Mouse (Mus musculus): ENCODE measurements around the gene Prkaa1. TPM values are rescaled to one million over a fixed set of nuclear protein-coding genes. Genes with fewer than 3 reads are reported as not detected.
"Not testable (repeated sequence)": the region's sequence is repeated elsewhere in the genome, so short reads cannot be mapped to it uniquely, and the experiment has no call there.

Prkaa1 gene
- polyA plus RNA-seq, 1 experiment from 2014 or later = 13.3 TPM

- ATAC-seq (no peak), DNase-seq (ENCODE audit: low spot score) (no peak)
- no peaks in the 10 kb centered on the region for H3K4me1 ChIP-seq (ENCODE audit: insufficient read depth, low read depth, low read length)
- no peak overlapping the region for H3K4me2 ChIP-seq (replicated peaks; ENCODE audit: low read depth, low read length)
- no peaks in the 10 kb centered on the region for H3K9me3 ChIP-seq (ENCODE audit: low read length)
- peaks cover 7% of the 10 kb centered on the region; the same call in 1 of the 2 replicates for H3K36me3 ChIP-seq (ENCODE audit: insufficient read depth, low read length)
- no peak overlapping the region for H3K27ac ChIP-seq (ENCODE audit: low read length)
- 73% methylated on average over 2 of the region's 2 CpGs for WGBS
- H3K27me3 ChIP-seq (replicated peaks; ENCODE audit: insufficient read depth, low read length) = no peaks in the 10 kb centered on the region
- H3K4me3 ChIP-seq (ENCODE audit: low read depth, low read length) = no peak overlapping the region
- no peak overlapping the region for H3K9ac ChIP-seq (replicated peaks; ENCODE audit: low read depth)
- no peak for TF ChIP-seq EP300 (IDR thresholded peaks at IDR 0.05)
- no peak for TF ChIP-seq CTCF (IDR thresholded peaks at IDR 0.05)
Observed at GRCm38 (mm10) chr15:5127487-5127886, 16.2 kb upstream of the Prkaa1 start.

DNA sequence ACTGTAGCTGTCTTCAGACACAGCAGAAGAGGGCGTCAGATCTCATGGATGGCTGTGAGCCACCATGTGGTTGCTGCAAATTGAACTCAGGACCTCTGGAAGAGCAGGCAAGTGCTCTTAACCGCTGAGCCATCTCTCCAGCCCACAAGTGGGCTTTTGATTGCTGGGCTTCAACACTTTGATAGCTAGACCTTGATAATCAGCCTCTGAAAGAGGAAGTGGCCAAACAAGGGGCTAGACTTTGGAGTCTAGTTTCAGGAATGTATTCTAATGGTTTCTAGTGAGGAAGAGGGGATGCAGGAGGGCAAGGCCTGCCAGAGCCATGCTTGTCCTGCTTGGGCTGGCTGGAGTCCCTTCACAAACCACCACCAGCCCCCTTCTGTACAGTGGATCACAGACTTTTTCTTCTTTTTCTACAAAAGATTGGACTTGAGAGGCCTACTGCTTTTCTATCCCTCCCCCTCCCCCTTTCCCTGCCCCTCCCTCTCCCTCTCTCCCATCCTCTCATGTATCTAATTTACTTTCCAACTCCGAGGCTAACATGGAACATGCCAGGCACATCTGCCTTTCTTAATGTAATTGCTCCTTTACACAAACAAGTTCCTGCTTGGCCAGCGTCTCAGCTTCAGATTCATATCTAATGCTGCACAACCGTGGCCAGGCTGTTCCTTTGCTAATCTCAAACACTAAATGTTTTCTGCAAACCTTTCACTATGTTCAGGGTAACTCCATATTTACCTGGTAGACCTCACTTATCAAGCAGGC is 15.3 kb upstream of the Prkaa1 start:
- Histone ChIP-seq H3K27me3 (replicated peaks; ENCODE audit: insufficient read depth, low read length) (no peaks in the 10 kb centered on the region), H3K27ac (ENCODE audit: low read length) (no peak overlapping the region), H3K9ac (replicated peaks; ENCODE audit: low read depth) (no peak overlapping the region), H3K4me2 (replicated peaks; ENCODE audit: low read depth, low read length) (no peak overlapping the region), H3K36me3 (ENCODE audit: insufficient read depth, low read length) (0 out of 2 replicates have a peak, but pooled peaks cover 3% of the 10 kb centered on the region), H3K4me3 (ENCODE audit: low read depth, low read length) (no peak overlapping the region), H3K9me3 (ENCODE audit: low read length) (no peaks in the 10 kb centered on the region), H3K4me1 (ENCODE audit: insufficient read depth, low read depth, low read length) (no peaks in the 10 kb centered on the region)
- no peak for TF ChIP-seq EP300 (IDR thresholded peaks at IDR 0.05)
- no peak for TF ChIP-seq CTCF (IDR thresholded peaks at IDR 0.05)
- WGBS = 49% methylated on average over 5 of the region's 5 CpGs
- DNase-seq (ENCODE audit: low spot score) (no peak), ATAC-seq (no peak)

DNA sequence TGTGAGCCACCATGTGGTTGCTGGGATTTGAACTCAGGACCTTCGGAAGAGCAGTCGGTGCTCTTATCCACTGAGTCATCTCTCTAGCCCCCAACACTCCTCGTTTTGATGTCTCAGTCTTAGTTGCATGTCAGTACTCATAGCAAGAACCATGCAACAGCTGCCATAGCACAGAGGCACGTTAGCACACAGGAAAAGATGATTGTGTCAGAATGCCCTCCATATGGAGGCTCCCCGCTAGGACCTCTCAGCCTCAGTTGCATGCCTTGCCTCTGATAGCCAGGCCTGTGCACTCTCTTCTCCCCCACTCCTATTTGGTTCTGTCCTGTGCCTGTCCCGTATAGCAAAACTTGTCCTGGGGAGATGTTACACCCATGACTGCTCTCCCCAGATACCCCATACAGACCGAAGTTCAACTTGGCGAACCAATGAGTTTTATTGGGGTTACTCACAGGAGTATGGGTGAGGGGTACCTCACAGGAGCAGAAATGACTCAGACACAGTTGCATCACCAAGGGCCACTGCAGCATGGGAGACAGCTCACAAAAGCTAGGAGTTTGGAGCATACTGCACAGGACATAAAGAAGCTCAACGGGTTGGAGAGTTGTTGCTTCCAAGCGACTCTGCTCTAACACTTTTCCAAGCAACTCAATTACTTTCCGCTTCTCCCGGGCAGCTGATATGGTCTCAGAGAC is 14.4 kb upstream of the Prkaa1 start:
- no peak overlapping the region for H3K4me2 ChIP-seq (replicated peaks; ENCODE audit: low read depth, low read length)
- H3K36me3 ChIP-seq (ENCODE audit: insufficient read depth, low read length) = 0 out of 2 replicates have a peak, but pooled peaks cover under 1% of the 10 kb centered on the region
- H3K27me3 ChIP-seq (replicated peaks; ENCODE audit: insufficient read depth, low read length) = no peaks in the 10 kb centered on the region
- no peak overlapping the region for H3K9ac ChIP-seq (replicated peaks; ENCODE audit: low read depth)
- DNase-seq (ENCODE audit: low spot score) = no peak
- WGBS = 87% methylated on average over 12 of the region's 12 CpGs
- no peaks in the 10 kb centered on the region for H3K4me1 ChIP-seq (ENCODE audit: insufficient read depth, low read depth, low read length)
- no peak for TF ChIP-seq EP300 (IDR thresholded peaks at IDR 0.05)
- no peak for TF ChIP-seq CTCF (IDR thresholded peaks at IDR 0.05)
- no peak overlapping the region for H3K4me3 ChIP-seq (ENCODE audit: low read depth, low read length)
- ATAC-seq = no peak
- no peaks in the 10 kb centered on the region for H3K9me3 ChIP-seq (ENCODE audit: low read length)
- H3K27ac ChIP-seq (ENCODE audit: low read length) = no peak overlapping the region

GRCm38 (mm10) chr15:5130887-5131668 is 12.6 kb upstream of the Prkaa1 start:
- 79% methylated on average over 14 of the region's 14 CpGs for WGBS
- H3K9ac ChIP-seq (replicated peaks; ENCODE audit: low read depth); H3K4me2 ChIP-seq (replicated peaks; ENCODE audit: low read depth, low read length); ATAC-seq; H3K4me3 ChIP-seq (ENCODE audit: low read depth, low read length); DNase-seq (ENCODE audit: low spot score); H3K36me3 ChIP-seq (ENCODE audit: insufficient read depth, low read length); H3K27me3 ChIP-seq (replicated peaks; ENCODE audit: insufficient read depth, low read length); H3K9me3 ChIP-seq (ENCODE audit: low read length); H3K4me1 ChIP-seq (ENCODE audit: insufficient read depth, low read depth, low read length); H3K27ac ChIP-seq (ENCODE audit: low read length): not testable (repeated sequence)

DNA sequence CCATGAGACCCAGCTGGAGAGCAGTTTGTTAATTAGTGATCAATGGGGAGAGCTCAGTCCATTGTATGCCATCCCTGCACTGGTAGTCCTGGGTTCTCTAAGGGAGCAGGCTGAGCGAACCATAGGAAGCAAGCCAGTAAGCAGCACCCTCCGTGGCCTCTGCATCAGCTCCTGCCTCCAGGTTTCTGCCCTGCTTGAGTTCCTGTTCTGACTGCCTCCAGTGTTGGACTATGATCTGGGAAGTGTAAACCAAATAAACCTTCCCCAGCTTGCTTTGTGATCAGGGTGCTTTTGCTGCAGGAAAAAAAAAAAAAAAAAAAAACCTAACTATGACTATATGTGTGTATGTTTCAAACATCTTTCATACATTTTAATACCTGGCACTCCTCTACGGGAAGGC is 10.4 kb upstream of the Prkaa1 start:
- WGBS = 74% methylated on average over 3 of the region's 3 CpGs
- ATAC-seq = no peak
- DNase-seq (ENCODE audit: low spot score) = no peak

DNA sequence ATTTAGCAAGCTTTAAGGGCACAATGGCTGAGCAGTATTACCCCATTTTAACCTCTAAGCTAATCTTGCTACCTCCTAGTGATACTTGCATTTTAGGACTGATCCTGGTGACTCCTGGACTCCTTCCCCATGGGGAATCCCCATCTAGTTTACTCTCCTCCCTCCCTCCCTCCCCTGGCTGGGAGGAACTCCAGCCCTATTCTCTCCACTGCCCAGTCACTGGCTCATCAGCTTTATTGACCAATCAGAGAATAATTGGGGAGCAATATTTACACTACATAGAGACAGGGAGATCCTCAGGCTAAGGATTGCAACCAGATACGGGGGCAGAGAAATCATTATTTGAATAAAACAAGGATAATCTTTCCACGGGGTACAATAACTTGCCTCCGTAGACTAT is 9.5 kb upstream of the Prkaa1 start:
- ATAC-seq (no peak), DNase-seq (ENCODE audit: low spot score) (no peak)
- no peaks in the 10 kb centered on the region for H3K36me3 ChIP-seq (ENCODE audit: insufficient read depth, low read length)
- no peaks in the 10 kb centered on the region for H3K27me3 ChIP-seq (replicated peaks; ENCODE audit: insufficient read depth, low read length)
- H3K27ac ChIP-seq (ENCODE audit: low read length) = no peak overlapping the region
- no peak overlapping the region for H3K9ac ChIP-seq (replicated peaks; ENCODE audit: low read depth)
- no peak overlapping the region for H3K4me2 ChIP-seq (replicated peaks; ENCODE audit: low read depth, low read length)
- WGBS = 69% methylated on average over 3 of the region's 3 CpGs
- H3K9me3 ChIP-seq (ENCODE audit: low read length) = no peaks in the 10 kb centered on the region
- TF ChIP-seq EP300 (IDR thresholded peaks at IDR 0.05) = no peak
- no peak for TF ChIP-seq CTCF (IDR thresholded peaks at IDR 0.05)
- H3K4me1 ChIP-seq (ENCODE audit: insufficient read depth, low read depth, low read length) = no peaks in the 10 kb centered on the region
- no peak overlapping the region for H3K4me3 ChIP-seq (ENCODE audit: low read depth, low read length)

More for the DNA sequence above, 10.4 kb upstream of the Prkaa1 start:
- no peak overlapping the region for H3K27ac ChIP-seq (ENCODE audit: low read length)
- H3K36me3 ChIP-seq (ENCODE audit: insufficient read depth, low read length) = no peaks in the 10 kb centered on the region
- H3K4me1 ChIP-seq (ENCODE audit: insufficient read depth, low read depth, low read length) = no peaks in the 10 kb centered on the region
- no peak overlapping the region for H3K4me3 ChIP-seq (ENCODE audit: low read depth, low read length)
- no peak for TF ChIP-seq CTCF (IDR thresholded peaks at IDR 0.05)
- TF ChIP-seq EP300 (IDR thresholded peaks at IDR 0.05) = no peak
- no peak overlapping the region for H3K9ac ChIP-seq (replicated peaks; ENCODE audit: low read depth)
- H3K9me3 ChIP-seq (ENCODE audit: low read length) = no peaks in the 10 kb centered on the region
- no peak overlapping the region for H3K4me2 ChIP-seq (replicated peaks; ENCODE audit: low read depth, low read length)
- H3K27me3 ChIP-seq (replicated peaks; ENCODE audit: insufficient read depth, low read length) = no peaks in the 10 kb centered on the region

All from lung, postnatal 0 days (tissue).